Mouse (Mus musculus) erythroblast, embryonic 14.5 days (primary cell): Measurements from ENCODE around the gene Fxn.

Source experiments
- GATA1 ChIP-seq: IDR thresholded peaks from 2 replicates; pipeline ENCODE4 v1.6.1; 2012; ENCODE audit warnings: low read length, inconsistent platforms, mixed read lengths
- TAL1 ChIP-seq: IDR thresholded peaks from 3 replicates; pipeline ENCODE4 v1.6.1; 2012; ENCODE audit warnings: low read length, inconsistent platforms, mixed read lengths

DNA sequence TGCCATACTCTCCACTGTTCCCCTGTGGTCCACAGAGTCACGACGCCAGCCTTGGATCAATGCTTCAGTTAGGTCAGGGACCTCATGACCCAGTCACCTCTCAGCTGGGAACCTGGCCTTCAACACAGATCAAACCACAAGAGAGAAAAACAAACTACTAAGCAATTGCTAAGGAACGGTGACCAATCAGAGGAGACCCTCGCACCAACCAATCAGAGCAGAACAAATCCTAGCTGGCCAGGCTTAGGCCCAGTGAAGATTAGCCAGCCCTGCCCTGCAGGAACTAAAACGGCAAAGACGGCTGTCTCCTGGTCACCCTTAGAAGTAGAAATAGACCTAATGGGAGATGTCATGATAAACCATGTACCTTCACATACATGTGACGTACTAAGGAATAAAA lies 9.1 kb downstream of the Fxn start:
- TF ChIP-seq GATA1 = no peak
- no peak for TF ChIP-seq TAL1
